Mouse (Mus musculus): ENCODE data around the gene Taldo1. TPM values are rescaled to one million over a fixed set of nuclear protein-coding genes. Genes with fewer than 3 reads are reported as not detected.
A peak's percentile ranks its signal among the peaks of the same experiment; 100 is the strongest.

Gene Taldo1
- 269 and 298 TPM in 2 replicates for polyA plus RNA-seq (2015; fragmentation: Nextera tagmentation; extraction: Ambion mirVana)

DNA sequence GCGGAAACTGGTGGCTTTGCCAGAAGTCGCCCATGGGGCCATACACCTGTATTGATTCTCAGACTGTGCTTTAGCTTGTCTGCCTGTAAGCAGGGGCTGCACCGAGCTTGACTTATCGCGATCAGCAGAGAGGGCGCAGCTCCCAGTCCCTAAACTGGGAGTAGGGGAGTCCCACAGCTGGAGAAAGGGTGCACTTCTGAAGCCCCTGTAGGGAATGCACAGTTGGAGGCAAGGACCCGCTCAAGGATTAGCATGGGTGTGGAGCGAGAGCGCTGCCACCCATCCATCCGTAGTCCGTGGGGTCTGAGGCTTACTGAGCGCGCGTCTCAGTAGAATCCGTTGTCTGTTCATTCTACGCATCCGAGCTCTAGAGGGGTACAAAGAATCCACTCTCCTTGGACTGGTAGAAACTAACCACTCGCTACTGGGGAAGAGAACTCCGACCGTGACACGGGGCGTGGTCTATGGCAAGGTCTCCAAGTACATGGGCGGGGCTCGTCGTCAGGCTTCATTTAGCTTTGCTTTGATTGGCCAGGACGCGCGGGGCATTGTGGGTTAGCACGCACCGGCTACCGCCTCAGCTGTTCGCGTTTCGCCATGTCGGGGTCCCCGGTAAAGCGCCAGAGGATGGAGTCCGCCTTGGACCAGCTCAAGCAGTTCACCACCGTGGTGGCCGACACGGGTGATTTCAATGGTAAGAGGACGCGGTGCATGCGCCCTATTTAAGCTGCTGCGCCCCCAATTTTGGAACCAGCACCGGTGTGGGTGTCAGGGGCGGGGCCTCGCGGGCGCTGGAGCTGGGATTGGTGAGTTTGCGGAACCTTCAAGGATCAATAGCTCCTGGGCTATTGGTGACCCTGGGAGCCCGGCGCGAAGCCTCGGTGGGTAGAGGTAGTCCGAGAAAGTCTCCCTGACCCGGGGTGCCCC lies at the start of gene Taldo1:
Gene Taldo1, plus strand, starts transcription at position 575 of the 927 bp plus-strand sequence.
- under 1% methylated on average over 57 of the region's 57 CpGs for WGBS

GRCm38 (mm10) chr7:141343230-141343629 lies 48.8 kb upstream of the Taldo1 start:
- Histone ChIP-seq H3K27me3 (replicated peaks) (peaks cover 10% of the 10 kb centered on the region; the same call in 1 of the 2 replicates), H3K4me1 (peaks cover 6% of the 10 kb centered on the region), H3K27ac (replicated peaks) (no peak overlapping the region), H3K4me3 (replicated peaks) (no peak overlapping the region), H3K4me2 (no peak overlapping the region), H3K9ac (replicated peaks) (no peak overlapping the region), H3K36me3 (no peaks in the 10 kb centered on the region), H3K9me3 (replicated peaks) (no peaks in the 10 kb centered on the region)
- 51% methylated on average over 2 of the region's 2 CpGs for WGBS
- no peak for ATAC-seq (ENCODE audit: low FRiP score)

More for the DNA sequence above, at the start of gene Taldo1:
- ATAC-seq (ENCODE audit: low FRiP score) = peak; percentile 94
- Histone ChIP-seq H3K36me3 (peaks cover 13% of the 10 kb centered on the region), H3K27ac (replicated peaks) (peak within 1 kb of the TSS; percentile 89), H3K27me3 (replicated peaks) (no peaks in the 10 kb centered on the region), H3K4me1 (peaks cover 16% of the 10 kb centered on the region), H3K9me3 (replicated peaks) (no peaks in the 10 kb centered on the region), H3K4me3 (replicated peaks) (peak within 1 kb of the TSS; percentile 79), H3K4me2 (peak within 1 kb of the TSS; percentile 95), H3K9ac (replicated peaks) (peak within 1 kb of the TSS; percentile 77)

- 81% methylated on average over 7 of the region's 7 CpGs for WGBS
Observed at GRCm38 (mm10) chr7:141343696-141344095, 48.3 kb upstream of the Taldo1 start.

DNA sequence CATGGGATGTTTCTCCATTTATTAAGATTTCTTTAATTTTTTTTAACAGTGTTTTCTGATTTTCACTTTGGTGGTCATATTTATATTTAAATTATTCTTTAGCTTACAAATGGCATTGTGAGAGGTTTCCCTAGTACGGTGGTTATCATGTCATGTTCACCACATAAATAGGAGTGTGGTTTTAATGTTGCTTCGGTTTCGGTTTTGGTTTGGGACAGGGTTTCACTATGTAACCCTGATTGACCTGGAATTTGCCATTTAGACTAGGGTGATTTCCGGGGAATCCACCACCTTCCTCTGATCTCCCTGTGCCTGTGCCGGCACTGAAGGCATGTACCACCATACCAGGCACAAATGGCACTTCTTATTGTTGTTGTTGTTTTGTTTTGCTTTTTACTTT lies 47.2 kb upstream of the Taldo1 start:
- Histone ChIP-seq H3K4me1 (no peaks in the 10 kb centered on the region), H3K9ac (replicated peaks) (no peak overlapping the region), H3K27ac (replicated peaks) (no peak overlapping the region), H3K27me3 (replicated peaks) (no peaks in the 10 kb centered on the region), H3K9me3 (replicated peaks) (no peaks in the 10 kb centered on the region), H3K36me3 (no peaks in the 10 kb centered on the region), H3K4me2 (no peak overlapping the region), H3K4me3 (replicated peaks) (no peak overlapping the region)
- WGBS = 92% methylated on average over 5 of the region's 5 CpGs
- no peak for ATAC-seq (ENCODE audit: low FRiP score)

More at GRCm38 (mm10) chr7:141343696-141344095, 48.3 kb upstream of the Taldo1 start:
- H3K9me3 ChIP-seq (replicated peaks) = no peaks in the 10 kb centered on the region
- no peak overlapping the region for H3K9ac ChIP-seq (replicated peaks)
- no peak overlapping the region for H3K4me3 ChIP-seq (replicated peaks)
- H3K4me1 ChIP-seq = peaks cover 3% of the 10 kb centered on the region
- no peak for ATAC-seq (ENCODE audit: low FRiP score)
- H3K27me3 ChIP-seq (replicated peaks) = peaks cover 7% of the 10 kb centered on the region; the same call in 1 of the 2 replicates
- H3K27ac ChIP-seq (replicated peaks) = no peak overlapping the region
- no peaks in the 10 kb centered on the region for H3K36me3 ChIP-seq
- H3K4me2 ChIP-seq = no peak overlapping the region

DNA sequence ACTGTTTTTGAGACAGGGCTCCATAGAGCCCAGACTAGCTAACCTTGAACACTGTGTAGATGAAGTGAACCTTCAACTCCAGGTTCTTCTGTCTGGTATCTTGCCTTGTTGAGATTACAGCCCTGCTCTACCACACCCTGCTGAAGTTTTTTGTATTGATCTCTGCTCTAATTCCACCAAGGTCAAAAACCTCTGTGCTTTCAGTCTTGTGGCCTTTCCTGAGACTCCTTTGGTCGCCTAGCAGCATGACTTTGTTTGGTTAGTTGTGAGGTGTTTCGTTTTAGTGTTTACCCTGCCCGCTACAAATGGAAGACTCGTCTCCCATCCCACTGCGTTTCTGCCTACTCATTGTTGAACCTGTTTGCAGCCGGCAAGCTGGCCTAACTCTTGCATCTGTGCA lies 40.9 kb upstream of the Taldo1 start:
- no peak overlapping the region for H3K4me3 ChIP-seq (replicated peaks)
- H3K4me2 ChIP-seq = no peak overlapping the region
- no peaks in the 10 kb centered on the region for H3K9me3 ChIP-seq (replicated peaks)
- peaks cover 5% of the 10 kb centered on the region; the same call in 1 of the 2 replicates for H3K4me1 ChIP-seq
- no peak for ATAC-seq (ENCODE audit: low FRiP score)
- H3K27me3 ChIP-seq (replicated peaks) = no peaks in the 10 kb centered on the region
- H3K36me3 ChIP-seq = no peaks in the 10 kb centered on the region
- 82% methylated on average over 6 of the region's 6 CpGs for WGBS
- H3K9ac ChIP-seq (replicated peaks) = no peak overlapping the region
- no peak overlapping the region for H3K27ac ChIP-seq (replicated peaks)

- H3K36me3 ChIP-seq = no peaks in the 10 kb centered on the region
- no peak overlapping the region for H3K4me3 ChIP-seq (replicated peaks)
- no peak overlapping the region for H3K9ac ChIP-seq (replicated peaks)
- no peak overlapping the region for H3K4me2 ChIP-seq
- H3K9me3 ChIP-seq (replicated peaks) = no peaks in the 10 kb centered on the region
- 0 out of 2 replicates have a peak, but pooled peaks have one; percentile 50 for ATAC-seq (ENCODE audit: low FRiP score)
- peaks cover 5% of the 10 kb centered on the region; the same call in 1 of the 2 replicates for H3K4me1 ChIP-seq
- no peak overlapping the region for H3K27ac ChIP-seq (replicated peaks)
- WGBS = 70% methylated on average over 8 of the region's 8 CpGs
- 0 out of 2 replicates have a peak, but pooled peaks cover 7% of the 10 kb centered on the region for H3K27me3 ChIP-seq (replicated peaks)
Observed at GRCm38 (mm10) chr7:141355051-141355450, 36.9 kb upstream of the Taldo1 start.

DNA sequence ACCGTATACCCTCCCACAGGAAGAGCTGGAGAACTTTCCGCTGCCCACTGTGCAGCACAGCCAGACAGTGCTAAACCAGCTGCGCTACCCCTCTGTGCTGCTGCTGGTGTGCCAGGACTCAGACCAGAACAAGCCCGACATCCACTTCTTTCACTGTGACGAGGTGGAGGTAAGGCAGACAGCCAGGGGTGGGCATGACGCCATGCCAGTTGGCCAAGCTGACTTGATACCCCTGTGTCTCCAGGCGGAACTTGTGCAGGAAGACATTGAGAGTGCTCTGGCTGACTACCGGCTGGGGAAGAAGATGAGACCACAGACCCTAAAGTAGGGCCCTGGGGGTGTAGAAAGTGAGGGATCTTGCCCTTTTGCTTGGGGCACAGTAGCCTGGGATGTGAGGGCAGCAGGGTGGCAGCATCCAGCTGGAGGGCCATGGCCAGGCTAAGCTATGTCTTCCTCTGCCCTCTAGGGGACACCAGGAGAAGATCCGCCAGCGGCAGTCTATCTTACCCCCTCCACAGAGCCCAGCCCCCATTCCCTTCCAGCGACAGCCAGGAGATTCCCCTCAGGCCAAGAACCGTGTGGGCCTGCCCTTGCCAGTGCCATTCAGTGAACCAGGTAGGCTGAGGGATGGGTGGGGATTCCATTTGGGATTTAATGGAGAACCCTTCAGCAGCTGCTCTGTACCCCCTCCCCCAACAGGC lies 36.2 kb upstream of the Taldo1 start:
- H3K9ac ChIP-seq (replicated peaks) = no peak overlapping the region
- 58% methylated on average over 12 of the region's 12 CpGs for WGBS
- H3K27me3 ChIP-seq (replicated peaks) = peaks cover 12% of the 10 kb centered on the region
- no peak overlapping the region for H3K4me2 ChIP-seq
- H3K9me3 ChIP-seq (replicated peaks) = no peaks in the 10 kb centered on the region
- no peak for ATAC-seq (ENCODE audit: low FRiP score)
- H3K4me3 ChIP-seq (replicated peaks) = no peak overlapping the region
- no peaks in the 10 kb centered on the region for H3K36me3 ChIP-seq
- H3K4me1 ChIP-seq = peaks cover 5% of the 10 kb centered on the region; the same call in 1 of the 2 replicates
- H3K27ac ChIP-seq (replicated peaks) = no peak overlapping the region

GRCm38 (mm10) chr7:141356971-141357370 lies 35.0 kb upstream of the Taldo1 start:
- Histone ChIP-seq H3K4me3 (replicated peaks) (no peak overlapping the region), H3K36me3 (no peaks in the 10 kb centered on the region), H3K4me1 (peaks cover 8% of the 10 kb centered on the region; the same call in 1 of the 2 replicates), H3K4me2 (no peak overlapping the region), H3K27me3 (replicated peaks) (peaks cover 22% of the 10 kb centered on the region), H3K9ac (replicated peaks) (no peak overlapping the region), H3K27ac (replicated peaks) (no peak overlapping the region), H3K9me3 (replicated peaks) (no peaks in the 10 kb centered on the region)
- WGBS = 83% methylated on average over 14 of the region's 14 CpGs
- no peak for ATAC-seq (ENCODE audit: low FRiP score)

DNA sequence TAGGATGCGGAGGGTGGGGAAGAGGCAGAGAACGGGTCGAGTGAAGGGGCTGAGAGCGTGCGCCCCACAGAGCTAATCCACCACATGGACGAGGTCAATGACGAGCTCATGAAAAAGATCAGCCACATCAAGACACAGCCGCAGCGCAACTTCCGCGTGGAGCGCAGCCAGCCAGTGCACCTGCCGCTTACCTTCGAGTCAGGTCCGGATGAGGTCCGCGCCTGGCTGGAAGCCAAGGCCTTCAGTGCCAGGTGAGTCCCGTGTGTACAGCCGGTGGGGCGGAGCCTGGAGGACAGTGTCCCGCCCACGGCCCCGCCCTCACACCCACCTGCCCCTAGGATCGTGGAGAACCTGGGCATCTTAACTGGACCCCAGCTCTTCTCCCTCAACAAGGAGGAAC lies 30.5 kb upstream of the Taldo1 start:
- Histone ChIP-seq H3K36me3 (no peaks in the 10 kb centered on the region), H3K9ac (replicated peaks) (no peak overlapping the region), H3K27me3 (replicated peaks) (peaks cover 40% of the 10 kb centered on the region), H3K4me2 (peak overlapping the region; percentile 25; the same call in 1 of the 2 replicates), H3K4me1 (0 out of 2 replicates have a peak, but pooled peaks cover 3% of the 10 kb centered on the region), H3K27ac (replicated peaks) (no peak overlapping the region), H3K9me3 (replicated peaks) (no peaks in the 10 kb centered on the region), H3K4me3 (replicated peaks) (no peak overlapping the region)
- WGBS = 18% methylated on average over 24 of the region's 24 CpGs
- ATAC-seq (ENCODE audit: low FRiP score) = no peak

- WGBS = 69% methylated on average over 4 of the region's 4 CpGs
- ATAC-seq (ENCODE audit: low FRiP score) = peak; percentile 72; the same call in 1 of the 2 replicates
- H3K9ac ChIP-seq (replicated peaks) = no peak overlapping the region
- H3K4me2 ChIP-seq = no peak overlapping the region
- 0 out of 2 replicates have a peak, but pooled peaks cover 3% of the 10 kb centered on the region for H3K4me1 ChIP-seq
- H3K27ac ChIP-seq (replicated peaks) = no peak overlapping the region
- H3K27me3 ChIP-seq (replicated peaks) = peaks cover 40% of the 10 kb centered on the region
- no peaks in the 10 kb centered on the region for H3K36me3 ChIP-seq
- H3K9me3 ChIP-seq (replicated peaks) = no peaks in the 10 kb centered on the region
- H3K4me3 ChIP-seq (replicated peaks) = no peak overlapping the region
Observed at GRCm38 (mm10) chr7:141363106-141363751, 28.8 kb upstream of the Taldo1 start.

GRCm38 (mm10) chr7:141363752-141364125 lies 28.3 kb upstream of the Taldo1 start:
- no peak for ATAC-seq (ENCODE audit: low FRiP score)
- Histone ChIP-seq H3K36me3 (no peaks in the 10 kb centered on the region), H3K9me3 (replicated peaks) (no peaks in the 10 kb centered on the region), H3K4me3 (replicated peaks) (no peak overlapping the region), H3K27ac (replicated peaks) (no peak overlapping the region), H3K4me1 (0 out of 2 replicates have a peak, but pooled peaks cover 3% of the 10 kb centered on the region), H3K4me2 (no peak overlapping the region), H3K9ac (replicated peaks) (no peak overlapping the region), H3K27me3 (replicated peaks) (peaks cover 40% of the 10 kb centered on the region)
- WGBS = 66% methylated on average over 2 of the region's 2 CpGs

Measured in neural tube, embryonic 15.5 days (tissue).